In genomic region chr9:100095559-100095959, GRCm38 (mm10) we compare ENCODE assay signal across 16 mouse cellular contexts.
DNase-seq lines count a peak whose midpoint lies in the region; ATAC-seq lines count a peak whose summit lies in the region.
"Had no signal": no experiment of that assay in that cellular context is flagged by ENCODE, and none has a peak within 500 bp of the region (broad histone marks: within the 10 kb centered on the region; RNA-seq: fewer than 3 reads in every experiment).

No protein-coding gene starts in this region.

- peak; percentile 62 for DNase-seq in forebrain, embryonic 11.5 days (ENCODE audit: low spot score)
- peak; percentile 82 for DNase-seq in retina, postnatal 1 day
- no peak for DNase-seq in cerebellum, adult 11-12 months
- no peak for DNase-seq in urinary bladder, adult 2 months (ENCODE audit: low spot score)
- no peak for DNase-seq in thymus, postnatal 4 days
- DNase-seq: cerebellum, adult 8-10 months; gastrocnemius, postnatal 10 days; kidney, postnatal 4 days; right cerebral cortex, postnatal 25 days had no signal

- 0 out of 2 replicates have a peak overlapping the region, but pooled peaks have one; percentile 8 for H3K4me2 ChIP-seq in forebrain, embryonic 11.5 days (ENCODE audit: low read depth, low read length, severe bottlenecking)
- no peak overlapping the region for H3K4me2 ChIP-seq in forebrain, embryonic 15.5 days (replicated peaks)
- peak overlapping the region; percentile 14; the same call in 1 of the 2 replicates for H3K4me2 ChIP-seq in embryonic facial prominence, embryonic 13.5 days
- H3K4me2 ChIP-seq in limb, embryonic 13.5 days (replicated peaks): peak overlapping the region; percentile 17; the same call in 1 of the 2 replicates
- H3K4me2 ChIP-seq: heart, embryonic 13.5 days had no signal

- no peaks in the 10 kb centered on the region for H3K36me3 ChIP-seq in forebrain, embryonic 11.5 days (ENCODE audit: control insufficient read depth, insufficient read depth, low read length)
- no peaks in the 10 kb centered on the region for H3K36me3 ChIP-seq in forebrain, embryonic 15.5 days
- no peaks in the 10 kb centered on the region for H3K36me3 ChIP-seq in embryonic facial prominence, embryonic 13.5 days
- no peaks in the 10 kb centered on the region for H3K36me3 ChIP-seq in limb, embryonic 13.5 days
- H3K36me3 ChIP-seq: heart, embryonic 13.5 days had no signal

- peak; percentile 75 for ATAC-seq in forebrain, embryonic 11.5 days (replicated peaks; ENCODE audit: low FRiP score)
- ATAC-seq in forebrain, embryonic 15.5 days (replicated peaks): no peak
- ATAC-seq in embryonic facial prominence, embryonic 13.5 days (ENCODE audit: insufficient number of reproducible peaks, insufficient read depth, low FRiP score, low TSS enrichment, low read depth): peak; percentile 54; the same call in 1 of the 2 replicates
- peak; percentile 84 for ATAC-seq in limb, embryonic 13.5 days (ENCODE audit: low FRiP score, low read depth)

- H3K27ac ChIP-seq in forebrain, embryonic 11.5 days (ENCODE audit: low read depth, low read length): no peak overlapping the region
- no peak overlapping the region for H3K27ac ChIP-seq in forebrain, embryonic 15.5 days (replicated peaks)
- H3K27ac ChIP-seq in embryonic facial prominence, embryonic 13.5 days: no peak overlapping the region
- no peak overlapping the region for H3K27ac ChIP-seq in limb, embryonic 13.5 days
- H3K27ac ChIP-seq: heart, embryonic 13.5 days; left cerebral cortex, adult 2 months; liver, embryonic 14.5 days had no signal

- H3K4me3 ChIP-seq in forebrain, embryonic 11.5 days (ENCODE audit: low read depth, low read length): no peak overlapping the region
- H3K4me3 ChIP-seq in forebrain, embryonic 15.5 days: no peak overlapping the region
- H3K4me3 ChIP-seq in embryonic facial prominence, embryonic 13.5 days: no peak overlapping the region
- H3K4me3 ChIP-seq in limb, embryonic 13.5 days: no peak overlapping the region
- H3K4me3 ChIP-seq: erythroblast, embryonic 14.5 days; heart, embryonic 13.5 days; left cerebral cortex, adult 2 months had no signal

- 4% methylated on average over 7 of the region's 7 CpGs for WGBS in forebrain, embryonic 11.5 days
- WGBS in forebrain, embryonic 15.5 days: under 1% methylated on average over 7 of the region's 7 CpGs
- 6% methylated on average over 7 of the region's 7 CpGs for WGBS in embryonic facial prominence, embryonic 13.5 days
- WGBS in limb, embryonic 13.5 days: 7% methylated on average over 7 of the region's 7 CpGs

- H3K4me1 ChIP-seq in forebrain, embryonic 11.5 days (replicated peaks; ENCODE audit: control insufficient read depth, insufficient read depth, low read length): peaks cover 7% of the 10 kb centered on the region; the same call in 1 of the 2 replicates
- H3K4me1 ChIP-seq in forebrain, embryonic 15.5 days: no peaks in the 10 kb centered on the region
- peaks cover 8% of the 10 kb centered on the region for H3K4me1 ChIP-seq in embryonic facial prominence, embryonic 13.5 days
- peaks cover 7% of the 10 kb centered on the region for H3K4me1 ChIP-seq in limb, embryonic 13.5 days
- H3K4me1 ChIP-seq: heart, embryonic 13.5 days had no signal

- H3K9me3 ChIP-seq in forebrain, embryonic 11.5 days (ENCODE audit: control insufficient read depth, low read length): no peaks in the 10 kb centered on the region; the same call in 1 of the 2 replicates
- H3K9me3 ChIP-seq in forebrain, embryonic 15.5 days: no peaks in the 10 kb centered on the region
- no peaks in the 10 kb centered on the region for H3K9me3 ChIP-seq in embryonic facial prominence, embryonic 13.5 days
- no peaks in the 10 kb centered on the region for H3K9me3 ChIP-seq in limb, embryonic 13.5 days
- H3K9me3 ChIP-seq: heart, embryonic 13.5 days had no signal

- no peak overlapping the region for H3K9ac ChIP-seq in forebrain, embryonic 11.5 days (ENCODE audit: low read length)
- no peak overlapping the region for H3K9ac ChIP-seq in forebrain, embryonic 15.5 days (replicated peaks)
- H3K9ac ChIP-seq in embryonic facial prominence, embryonic 13.5 days: no peak overlapping the region
- H3K9ac ChIP-seq in limb, embryonic 13.5 days: no peak overlapping the region
- H3K9ac ChIP-seq: heart, embryonic 13.5 days; liver, embryonic 14.5 days had no signal

- peaks cover 24% of the 10 kb centered on the region for H3K27me3 ChIP-seq in forebrain, embryonic 11.5 days (ENCODE audit: control insufficient read depth, insufficient read depth, low read length)
- peaks cover 26% of the 10 kb centered on the region for H3K27me3 ChIP-seq in forebrain, embryonic 15.5 days
- no peaks in the 10 kb centered on the region for H3K27me3 ChIP-seq in embryonic facial prominence, embryonic 13.5 days
- no peaks in the 10 kb centered on the region for H3K27me3 ChIP-seq in limb, embryonic 13.5 days
- H3K27me3 ChIP-seq: heart, embryonic 13.5 days had no signal

Comparison
In these comparisons a context has a peak if more than half of its experiments do, and no peak if none do; other contexts are left out.
1. DNase-seq: peak in forebrain, embryonic 11.5 days (single experiment) and retina, postnatal 1 day (single experiment); none in cerebellum, adult 11-12 months (single experiment), urinary bladder, adult 2 months (single experiment) and thymus, postnatal 4 days (single experiment).